Mouse (Mus musculus): ENCODE measurements around the gene Rfx8.

GRCm38 (mm10) chr1:39653028-39653427 is 67.8 kb downstream of the Rfx8 start:
- TF ChIP-seq CTCF (IDR thresholded peaks at IDR 0.05; ENCODE audit: borderline replicate concordance, insufficient read depth, low read length): no peak
- TF ChIP-seq POLR2A (IDR thresholded peaks at IDR 0.05; ENCODE audit: low read depth, low read length): no peak
